Mouse (Mus musculus) cerebellum, postnatal 10 days (tissue): ENCODE data around the gene Tgfb1i1.
A peak's percentile ranks its signal among the peaks of the same experiment; 100 is the strongest.

Experiments
- DNase-seq, 2 experiments: peaks; one replicate each; pipeline ENCODE4 v3.0.0; 2021; ENCODE audit warnings: mixed read lengths in 2 of 2

The Tgfb1i1 gene

DNA sequence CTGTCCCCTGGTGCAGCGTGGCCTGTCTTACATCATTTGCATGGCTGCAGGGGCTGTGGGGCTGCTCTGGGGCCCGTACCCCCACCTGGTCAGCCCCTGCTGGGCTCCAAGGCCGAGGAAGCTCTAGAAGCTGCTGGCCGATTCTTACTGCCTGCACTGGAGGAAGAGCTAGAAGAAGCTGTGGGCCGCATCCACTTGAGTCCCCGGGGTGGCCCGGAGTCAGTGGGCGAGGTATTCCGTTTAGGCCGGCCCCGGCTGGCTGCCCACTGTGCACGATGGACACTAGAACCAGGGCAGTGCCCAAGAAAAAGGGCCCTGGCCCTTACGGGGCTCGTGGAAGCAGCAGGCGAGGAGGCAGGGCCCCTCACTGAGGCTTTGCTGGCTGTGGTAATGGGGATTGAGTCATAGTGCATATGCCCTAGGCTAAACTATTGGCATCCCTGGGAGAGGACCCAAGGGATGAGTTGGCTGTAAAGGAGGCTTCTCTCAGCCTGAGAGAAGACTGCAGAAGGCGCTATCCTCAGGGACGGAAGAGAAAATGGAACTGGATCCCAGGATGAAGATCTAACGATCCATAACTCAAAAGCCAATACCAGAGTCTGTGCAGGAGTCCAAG, 2.1 kb upstream of the Tgfb1i1 start:
- no peak for DNase-seq

DNA sequence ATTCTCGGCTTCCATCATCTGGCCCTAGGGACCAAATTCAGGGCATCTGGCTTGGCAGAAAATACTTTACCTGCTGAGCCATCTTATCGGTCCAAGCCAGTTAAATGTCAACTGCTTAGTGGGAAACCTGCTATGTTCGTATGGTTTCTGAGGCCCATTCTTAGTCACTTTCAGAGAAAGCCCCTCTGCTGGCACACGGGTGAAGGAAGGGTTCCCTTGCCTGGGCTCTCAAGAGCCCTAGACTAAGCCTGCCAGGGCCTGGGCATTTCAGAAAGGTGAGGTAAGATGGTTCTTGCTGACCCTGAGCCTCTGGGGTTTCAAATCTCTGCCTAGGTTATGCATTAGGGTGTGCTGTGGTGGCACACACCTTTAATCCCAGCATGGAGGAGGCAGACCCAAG, 1.1 kb upstream of the Tgfb1i1 start:
- no peak for DNase-seq

DNA sequence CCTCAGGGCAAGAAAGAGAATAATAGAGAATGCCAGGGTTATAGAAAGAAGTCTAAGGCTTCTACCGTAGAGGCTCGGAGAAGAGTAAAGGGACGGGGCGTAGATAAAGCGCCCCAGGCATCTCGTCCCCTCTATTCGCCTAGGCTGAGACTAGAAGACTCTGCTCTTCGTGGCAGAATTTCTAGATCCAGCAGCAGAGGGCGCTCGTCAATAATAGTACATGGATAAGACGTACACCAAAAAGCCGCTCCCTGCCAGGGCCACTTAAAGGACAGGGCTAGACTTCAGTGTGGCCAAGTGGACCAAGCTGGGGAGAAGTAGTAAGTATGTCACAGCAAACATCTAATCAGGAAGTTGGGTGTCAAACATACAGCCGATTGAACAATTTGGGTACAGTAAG, 831 bp downstream of the Tgfb1i1 start:
- peak; percentile 93 to 94 for DNase-seq

DNA sequence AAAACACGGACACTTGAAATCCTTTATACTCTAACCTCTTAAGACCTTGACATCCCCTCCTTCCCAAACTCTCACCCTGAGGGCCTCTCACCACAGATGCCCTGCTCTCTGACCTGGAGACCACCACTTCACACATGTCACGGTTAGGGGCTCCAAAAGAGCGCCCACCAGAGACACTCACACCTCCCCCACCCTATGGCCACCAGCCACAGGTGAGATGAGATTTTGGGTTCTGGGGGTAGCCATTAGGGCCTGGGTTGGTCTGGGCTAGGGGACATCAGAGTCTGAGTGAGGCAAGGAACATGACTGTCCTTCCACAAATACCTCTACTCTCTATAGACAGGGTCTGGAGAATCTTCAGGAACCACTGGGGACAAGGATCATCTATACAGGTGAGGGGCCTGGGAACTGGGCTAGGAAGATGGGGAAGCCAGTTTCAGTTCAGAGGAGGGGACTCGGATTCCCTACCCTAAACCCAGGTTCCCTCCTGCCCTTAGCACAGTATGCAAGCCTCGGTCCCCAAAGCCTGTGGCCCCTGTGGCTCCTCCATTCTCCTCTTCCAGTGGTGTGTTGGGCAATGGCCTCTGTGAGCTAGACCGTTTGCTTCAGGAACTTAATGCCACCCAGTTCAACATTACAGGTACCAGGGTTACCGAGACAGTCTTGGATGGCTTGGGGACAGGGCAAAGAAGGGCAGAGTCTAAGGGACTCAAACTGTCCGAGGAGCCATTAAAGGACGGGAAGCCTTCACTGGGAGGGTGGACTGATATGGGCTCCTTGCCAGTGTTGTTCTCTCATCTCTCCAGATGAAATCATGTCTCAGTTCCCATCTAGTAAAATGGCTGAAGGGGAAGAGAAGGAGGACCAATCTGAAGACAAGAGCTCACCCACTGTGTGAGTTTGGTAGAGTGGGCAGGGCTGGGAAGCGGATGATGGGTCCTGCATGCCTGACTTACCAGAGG, 1.8 kb downstream of the Tgfb1i1 start:
- DNase-seq = no peak

DNA sequence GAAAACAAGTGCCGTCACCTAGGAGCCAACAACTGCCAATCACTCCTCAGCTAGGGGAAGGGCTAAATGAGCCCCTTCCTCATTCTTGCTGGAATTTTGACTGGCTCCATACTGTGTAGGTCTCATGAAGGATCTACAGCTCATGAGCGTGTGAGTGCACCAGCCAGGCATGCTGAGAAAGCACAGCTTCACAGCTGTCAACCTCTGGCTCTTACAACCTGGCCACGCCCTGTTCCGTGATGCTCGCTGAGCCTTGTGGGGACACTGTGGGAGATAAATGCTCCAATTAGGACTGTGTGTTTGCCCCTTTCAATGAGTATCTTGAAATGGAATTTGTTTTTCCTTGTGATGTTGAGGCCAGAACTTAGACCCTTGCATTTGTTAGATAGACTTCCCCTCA, 3.4 kb downstream of the Tgfb1i1 start:
- no peak for DNase-seq

DNA sequence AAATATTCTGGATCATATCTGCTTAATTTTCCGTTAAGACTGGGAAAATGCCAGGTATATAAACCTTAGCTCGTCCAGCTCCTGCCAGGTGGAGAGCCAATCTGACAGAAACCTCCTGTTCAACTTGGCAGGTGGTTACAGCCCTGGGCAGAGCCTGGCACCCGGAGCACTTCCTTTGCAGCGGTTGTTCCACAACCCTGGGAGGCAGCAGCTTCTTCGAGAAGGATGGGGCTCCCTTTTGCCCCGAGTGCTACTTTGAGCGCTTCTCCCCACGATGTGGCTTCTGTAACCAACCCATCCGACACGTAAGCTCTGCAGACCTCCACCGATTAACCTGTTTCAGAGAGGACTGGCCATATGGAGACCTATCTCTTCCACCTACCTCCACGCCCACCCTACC, 5.3 kb downstream of the Tgfb1i1 start:
- DNase-seq = peak; percentile 47 to 51

DNA sequence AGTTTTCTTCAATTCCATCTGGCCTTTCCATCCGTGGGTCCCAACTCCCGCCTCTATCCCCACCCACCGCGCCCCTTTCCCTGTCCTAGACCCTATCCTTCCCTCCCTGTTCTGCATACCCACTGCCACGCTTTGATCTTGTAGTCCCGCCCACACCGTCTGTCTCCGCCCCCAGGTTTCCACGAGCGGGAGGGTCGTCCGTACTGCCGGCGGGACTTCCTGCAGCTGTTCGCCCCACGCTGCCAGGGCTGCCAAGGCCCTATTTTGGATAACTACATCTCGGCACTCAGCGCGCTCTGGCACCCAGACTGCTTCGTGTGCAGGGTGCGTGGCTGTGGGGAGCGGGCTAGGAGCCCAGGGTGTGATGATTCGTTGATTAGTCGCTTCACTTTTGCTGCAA, 6.0 kb downstream of the Tgfb1i1 start:
- DNase-seq = peak; percentile 51 to 64

DNA sequence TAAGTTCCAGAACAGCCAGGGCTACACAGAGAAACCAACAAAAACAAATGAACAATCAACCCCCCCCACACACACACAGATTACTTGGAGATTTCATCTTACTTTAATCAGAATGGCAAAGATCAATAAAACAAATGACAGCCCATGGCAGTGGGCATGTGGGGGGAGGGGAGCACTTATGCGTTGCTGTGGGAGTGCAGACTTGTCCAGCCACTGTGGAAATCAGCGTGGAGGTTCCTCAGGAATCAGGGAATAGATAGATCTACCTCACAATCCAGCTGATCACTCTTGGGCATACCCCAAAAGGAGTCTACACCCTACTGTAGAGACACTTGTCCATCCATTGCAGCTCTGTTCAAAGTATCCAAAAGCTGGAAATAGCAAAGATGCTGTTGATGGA, 8.4 kb downstream of the Tgfb1i1 start:
- no peak for DNase-seq

DNA sequence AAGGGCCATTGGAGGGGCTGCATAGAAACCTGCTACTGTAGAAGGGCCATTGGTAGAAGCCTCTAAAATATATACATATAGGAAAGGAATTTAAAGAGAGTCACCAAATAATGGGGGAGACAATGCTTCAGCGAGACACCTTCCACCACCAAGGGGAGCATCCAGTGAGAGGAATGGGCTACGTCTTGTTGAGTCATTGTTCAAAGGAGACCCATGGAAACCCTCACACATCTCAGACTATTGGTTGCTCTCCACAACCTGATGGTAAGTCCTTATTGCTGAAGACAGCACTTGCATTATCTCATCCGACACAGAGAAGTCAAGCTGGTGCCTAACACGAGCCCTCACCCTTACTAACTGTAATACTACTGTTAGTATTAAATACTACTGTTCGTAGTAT, 9.1 kb downstream of the Tgfb1i1 start:
- no peak for DNase-seq

DNA sequence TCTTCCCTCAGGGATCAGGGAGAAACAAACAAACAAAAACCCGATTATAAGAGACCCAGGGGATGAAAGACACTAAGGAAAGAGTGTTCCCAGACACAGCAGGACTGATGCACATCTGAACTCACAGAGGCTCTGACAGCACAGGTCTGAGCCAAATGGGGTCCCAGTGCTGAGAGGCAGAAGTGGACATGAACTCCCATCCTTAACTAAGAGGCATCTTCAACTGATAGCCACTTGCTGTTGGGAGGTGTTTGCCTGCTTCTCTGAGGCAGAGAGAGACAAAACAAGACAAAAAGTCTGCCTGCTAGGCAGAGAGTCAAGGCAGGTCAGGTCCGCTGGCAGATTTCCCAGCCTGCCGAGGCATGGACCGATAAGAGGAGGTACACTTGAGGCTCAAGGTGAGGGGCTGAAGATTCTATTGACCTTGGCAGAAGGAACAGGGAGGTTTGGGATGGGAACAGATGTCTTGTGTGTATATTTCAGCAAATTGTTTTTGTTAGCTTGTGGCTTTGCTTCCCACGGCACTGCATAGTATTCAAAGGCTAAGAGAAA, 10.2 kb downstream of the Tgfb1i1 start:
- peak in 1 of 2 experiments; percentile 34 for DNase-seq

DNA sequence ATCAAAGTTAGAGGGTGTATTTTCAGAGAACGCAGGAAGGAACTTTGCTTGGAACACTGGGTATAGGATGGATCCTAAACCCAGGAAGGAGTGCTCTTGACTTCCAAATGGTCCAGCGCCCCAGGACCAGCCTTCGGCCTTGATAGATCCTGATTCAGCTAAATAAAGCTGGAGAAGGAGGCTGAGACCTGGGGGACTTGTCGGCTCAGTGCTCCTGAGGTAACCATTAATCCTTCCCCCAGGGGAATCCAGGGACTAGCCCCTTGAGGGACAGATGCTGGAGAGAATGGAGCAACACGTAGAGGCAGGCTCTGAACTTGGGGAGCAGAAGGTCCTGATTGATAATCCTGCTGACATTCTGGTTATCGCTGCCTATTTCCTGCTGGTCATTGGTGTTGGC, 18.8 kb downstream of the Tgfb1i1 start, which contains the start of gene Slc5a2:
TSS of gene Slc5a2 (plus strand) at position 247 of the 400 bp plus-strand sequence.
- no peak for DNase-seq

DNA sequence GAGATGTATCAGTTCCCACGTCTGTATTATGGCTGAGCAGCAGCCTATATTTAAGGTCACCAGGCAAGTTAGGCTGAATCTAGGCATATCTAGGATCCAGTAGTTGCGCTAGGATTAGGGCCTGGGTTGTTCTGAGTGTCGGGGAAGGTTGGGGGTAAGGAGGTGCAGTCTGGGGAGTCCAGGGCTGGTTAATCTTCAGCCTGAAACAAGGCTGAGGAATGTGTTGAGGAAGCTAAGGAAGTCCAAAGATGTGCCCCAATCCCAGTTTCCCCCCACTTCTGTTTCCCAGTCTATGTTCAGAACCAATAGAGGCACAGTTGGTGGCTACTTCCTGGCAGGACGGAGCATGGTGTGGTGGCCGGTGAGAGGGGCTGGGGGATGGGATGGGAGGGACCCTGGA, 19.4 kb downstream of the Tgfb1i1 start:
- no peak for DNase-seq

DNA sequence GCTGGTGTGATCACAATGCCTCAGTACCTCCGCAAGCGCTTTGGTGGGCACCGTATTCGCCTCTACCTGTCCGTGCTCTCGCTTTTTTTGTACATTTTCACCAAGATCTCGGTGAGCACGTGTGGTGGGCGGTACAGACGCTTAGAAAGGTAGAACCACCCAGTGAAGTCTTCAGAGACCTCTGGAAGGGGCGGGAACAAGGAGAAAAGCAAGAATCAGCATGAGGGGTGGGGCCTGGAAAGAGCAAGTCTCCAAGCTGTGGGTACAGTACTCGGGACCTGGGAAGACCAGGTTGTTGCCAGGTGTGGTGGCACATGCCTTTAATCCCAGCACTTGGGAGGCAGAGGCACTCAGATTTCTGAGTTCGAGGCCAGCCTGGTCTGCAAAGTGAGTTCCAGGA, 20.8 kb downstream of the Tgfb1i1 start:
- no peak for DNase-seq

DNA sequence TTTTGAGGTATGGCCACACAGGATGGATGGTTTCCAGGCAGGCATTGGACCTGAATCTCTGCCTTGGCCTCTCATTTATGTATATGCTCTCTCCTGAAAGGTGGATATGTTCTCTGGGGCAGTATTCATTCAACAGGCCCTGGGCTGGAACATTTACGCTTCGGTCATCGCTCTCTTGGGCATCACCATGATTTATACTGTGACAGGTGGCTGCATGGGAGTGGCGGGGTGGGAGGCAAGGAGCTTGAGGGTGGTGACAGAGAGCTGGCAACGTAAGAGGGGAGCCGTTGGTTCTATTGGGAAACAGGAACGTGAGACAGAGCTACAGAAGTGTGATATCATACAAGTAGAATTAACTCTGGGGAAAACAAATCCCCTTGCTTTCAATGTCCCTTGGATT, 21.2 kb downstream of the Tgfb1i1 start:
- no peak for DNase-seq

DNA sequence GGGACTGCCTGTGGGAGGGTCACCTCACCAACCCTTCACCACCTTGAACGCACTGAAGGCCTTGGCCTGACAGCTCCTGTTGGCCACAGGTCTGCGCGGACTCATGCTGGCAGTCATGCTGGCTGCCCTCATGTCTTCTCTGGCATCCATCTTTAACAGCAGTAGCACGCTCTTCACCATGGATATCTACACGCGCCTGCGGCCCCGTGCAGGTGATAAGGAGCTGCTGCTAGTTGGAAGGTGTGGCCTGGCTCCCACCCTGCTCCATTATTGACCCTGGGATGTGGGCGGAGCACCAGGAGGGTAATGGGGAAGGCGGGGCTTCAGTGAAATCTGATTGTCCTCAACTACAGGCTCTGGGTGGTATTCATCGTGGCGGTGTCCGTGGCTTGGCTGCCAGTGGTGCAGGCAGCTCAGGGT, 23.8 kb downstream of the Tgfb1i1 start:
- peak; percentile 48 to 64 for DNase-seq

DNA sequence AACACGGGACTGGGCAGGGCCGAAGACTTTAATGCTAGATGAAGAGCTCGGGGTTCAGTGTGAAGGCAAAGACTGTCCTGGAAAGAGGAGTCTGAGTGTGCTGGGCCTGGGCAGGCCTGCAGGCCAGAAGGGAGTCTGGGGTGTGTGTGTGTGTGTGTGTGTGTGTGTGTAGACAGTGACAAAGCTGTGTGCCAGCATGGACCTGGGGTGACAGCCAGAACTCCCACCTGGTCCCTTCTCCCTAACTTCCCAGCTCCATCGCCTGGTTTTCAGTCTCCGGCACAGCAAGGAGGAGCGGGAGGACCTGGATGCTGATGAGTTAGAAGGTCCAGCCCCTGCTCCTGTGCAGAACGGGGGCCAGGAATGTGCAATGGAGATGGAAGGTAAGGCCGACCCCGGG, 24.9 kb downstream of the Tgfb1i1 start:
- peak; percentile 55 to 58 for DNase-seq

DNA sequence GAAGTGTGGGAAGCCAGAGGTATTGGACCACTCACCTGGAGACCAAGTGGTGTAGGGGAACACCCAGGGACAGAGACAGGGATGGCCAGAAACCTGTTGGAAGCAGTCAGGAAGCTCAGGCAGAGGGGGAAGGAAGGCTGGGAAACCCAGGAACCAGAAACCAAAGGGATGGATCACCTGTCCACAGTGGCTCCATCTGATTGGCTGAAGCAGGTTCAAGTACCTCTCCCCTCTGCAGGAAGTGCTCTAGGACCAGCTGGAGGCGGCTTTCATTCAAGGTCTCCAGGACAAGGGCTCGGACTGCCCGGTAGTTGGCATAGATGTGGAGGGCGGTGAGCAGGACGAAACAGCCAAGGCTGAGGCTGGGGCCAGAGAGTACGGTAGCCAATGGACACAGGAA, 29.4 kb downstream of the Tgfb1i1 start:
- no peak for DNase-seq

DNA sequence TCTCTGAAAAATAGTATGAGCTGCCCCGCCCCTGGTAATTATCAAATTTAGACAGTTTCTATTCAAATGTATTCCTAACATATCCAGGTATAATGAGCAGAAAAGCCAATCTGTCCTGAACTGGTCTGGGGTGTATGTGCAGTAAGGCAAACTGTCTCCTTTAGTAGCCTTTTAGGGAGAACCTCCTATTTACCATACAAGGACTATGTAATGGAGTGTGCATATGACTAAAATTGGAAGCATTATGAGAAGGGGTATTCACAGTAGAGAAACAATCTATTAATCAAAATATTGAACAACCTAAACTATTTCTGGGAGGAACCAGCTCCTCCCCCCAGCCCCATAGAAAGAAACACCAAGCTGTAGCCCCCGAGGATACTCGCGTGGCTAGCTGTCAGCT, 33.1 kb downstream of the Tgfb1i1 start:
- no peak for DNase-seq

DNA sequence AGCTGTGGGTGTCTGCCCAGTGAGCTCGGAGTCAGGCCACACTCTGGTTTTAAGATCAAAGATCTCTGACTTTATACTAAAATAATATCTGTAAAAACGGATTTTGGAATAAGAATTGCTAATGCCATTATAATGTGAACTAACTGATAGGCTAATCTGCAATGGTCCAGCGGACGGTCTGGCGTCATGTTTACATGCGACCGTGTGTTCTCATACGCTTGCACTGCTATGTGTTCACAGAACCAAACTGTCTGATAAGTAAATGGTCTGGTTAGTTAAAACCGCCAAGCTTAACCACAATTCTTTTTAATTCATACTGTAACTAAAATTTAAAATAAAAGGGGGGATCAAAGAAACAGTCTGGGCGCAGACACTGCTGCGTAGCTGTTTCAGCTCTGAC, 35.2 kb downstream of the Tgfb1i1 start:
- DNase-seq = no peak

DNA sequence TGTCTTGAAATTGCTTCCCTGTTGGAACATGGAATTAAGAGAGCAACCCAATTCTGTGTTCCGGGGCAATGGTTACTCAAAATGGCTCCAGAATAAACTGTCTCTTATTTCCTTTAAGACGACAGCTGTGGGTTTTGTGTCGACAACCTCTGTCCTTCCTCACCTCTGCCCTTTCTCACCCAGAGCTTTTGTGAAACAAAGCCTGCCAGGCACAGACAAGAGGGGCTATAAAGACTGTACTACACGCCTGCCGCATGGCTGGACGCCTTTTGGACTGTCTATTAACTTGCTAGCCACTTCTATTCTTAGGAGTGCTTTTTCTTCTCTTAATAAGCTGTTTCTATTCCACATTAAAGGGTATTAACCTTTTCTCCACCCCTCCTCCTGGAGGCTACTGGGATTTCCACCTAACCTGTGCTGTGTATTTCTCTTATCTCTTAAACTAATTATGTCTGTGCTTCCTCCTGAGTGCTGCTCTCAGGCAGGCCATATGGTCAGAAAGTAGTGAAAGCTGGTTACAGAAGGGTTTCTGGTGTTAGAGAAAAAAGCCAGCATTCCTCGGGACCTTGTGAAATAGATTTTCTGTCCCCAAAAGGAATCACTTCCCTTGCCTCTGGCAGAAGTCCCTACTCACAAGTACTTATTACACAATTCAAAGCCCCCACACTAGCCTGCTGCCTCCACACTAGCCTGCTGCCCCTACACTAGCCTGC, 36.1 kb downstream of the Tgfb1i1 start:
- DNase-seq = no peak

DNA sequence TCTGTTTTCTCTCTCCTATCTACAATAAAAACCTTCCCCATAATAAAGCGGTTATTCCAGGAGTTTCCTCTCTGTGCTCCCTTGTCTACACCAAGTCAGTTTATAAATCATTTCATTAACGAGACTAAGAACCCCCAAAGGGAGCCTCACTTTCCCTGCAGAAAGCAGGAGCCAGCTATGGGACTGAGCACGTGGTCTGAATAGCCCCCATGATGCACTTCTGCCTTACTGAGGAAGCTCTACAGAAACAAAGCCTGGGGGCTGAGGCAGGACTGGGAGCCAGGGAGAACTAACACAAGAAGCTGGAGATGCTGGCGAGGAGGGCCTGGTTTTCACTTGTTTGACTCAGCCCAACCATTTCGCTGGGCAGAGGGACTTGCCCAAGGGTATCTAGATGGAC, 37.4 kb downstream of the Tgfb1i1 start:
- no peak for DNase-seq

DNA sequence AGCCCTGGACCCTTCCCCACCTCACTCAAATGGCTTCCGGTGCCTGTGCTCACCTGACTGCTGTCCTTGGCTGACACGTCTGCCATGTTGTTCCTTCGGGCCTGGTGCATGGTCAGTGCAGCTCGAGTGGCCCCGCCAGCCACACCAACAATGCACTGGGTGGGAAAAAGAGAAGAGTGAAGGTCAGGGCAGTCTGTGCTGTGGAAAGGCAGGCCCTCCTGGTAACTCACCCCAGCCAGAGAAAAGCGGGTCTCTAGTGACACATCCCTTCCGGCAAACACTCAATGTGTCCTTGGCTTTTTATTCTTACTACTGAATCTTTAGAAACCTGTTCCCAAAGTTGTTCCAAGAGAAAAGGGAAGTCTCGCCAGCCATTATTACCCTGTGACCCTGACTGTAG, 38.4 kb downstream of the Tgfb1i1 start:
- no peak for DNase-seq

DNA sequence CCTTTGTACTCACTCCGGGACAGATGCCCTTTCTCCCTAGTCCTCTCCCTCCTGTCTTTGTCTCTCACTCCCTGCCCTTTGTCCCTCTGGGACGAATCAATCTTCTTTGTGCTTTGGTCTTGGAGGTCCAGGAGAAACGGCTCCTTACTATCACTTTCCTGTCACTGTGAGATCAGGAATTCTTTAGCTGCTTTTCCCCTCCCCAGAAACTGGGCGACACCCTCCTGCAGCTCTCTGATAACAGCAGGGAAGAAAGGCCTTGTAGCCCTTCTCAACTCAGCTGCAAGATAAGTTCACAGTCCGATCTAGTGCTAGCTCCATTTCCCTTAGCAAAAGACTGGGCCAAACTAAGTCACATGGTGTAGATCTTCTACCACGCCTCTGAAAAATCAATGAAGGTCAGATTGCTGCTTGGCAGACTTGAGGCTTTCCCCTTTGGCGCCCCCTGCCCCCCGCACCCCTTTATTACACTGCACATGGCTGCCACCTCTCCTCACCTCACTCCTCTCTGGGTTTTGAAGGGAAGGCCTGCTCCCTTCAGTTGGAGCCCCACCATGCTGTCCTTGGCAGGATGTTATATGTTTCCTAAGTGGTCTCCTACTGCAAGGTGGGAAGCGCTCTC, 42.4 kb downstream of the Tgfb1i1 start:
- DNase-seq = no peak
